Mouse (Mus musculus): ENCODE data around the gene Trat1. TPM values are rescaled to one million over a fixed set of nuclear protein-coding genes. Genes with fewer than 3 reads are reported as not detected.

Gene Trat1
- not detected in 2 replicates for polyA plus RNA-seq (2014; fragmentation: Nextera tagmentation; extraction: Ambion mirVana)

DNA sequence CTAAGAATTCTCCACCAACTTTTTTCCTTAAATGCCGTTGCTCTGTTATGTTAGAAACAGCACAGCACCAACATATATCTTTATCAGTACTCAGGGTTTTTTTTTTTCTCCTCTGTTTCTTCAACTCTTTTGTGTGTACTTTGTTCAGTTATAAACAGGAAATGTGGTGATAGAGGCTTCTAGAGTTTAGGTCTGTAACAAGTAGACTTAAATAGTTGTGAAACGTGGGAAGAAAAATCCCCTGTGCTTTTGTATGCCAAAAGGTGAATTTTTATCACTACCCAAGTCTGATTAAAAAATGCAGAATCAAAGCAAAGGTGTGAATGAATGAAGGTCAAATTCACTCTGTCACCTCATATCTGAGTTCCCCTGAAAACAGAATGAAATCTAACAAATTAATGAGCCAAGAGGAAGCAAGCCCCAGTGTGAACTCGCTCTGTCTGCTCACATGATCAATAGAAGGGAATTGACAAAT lies at the start of gene Trat1:
Trat1 (minus strand) TSS at position 51 of the 475 bp plus-strand sequence.
- H3K4me3 ChIP-seq (replicated peaks; ENCODE audit: low read depth, low read length): no peak within 1 kb of the TSS
- no peak for ATAC-seq (ENCODE audit: low FRiP score, low TSS enrichment)
- H3K9me3 ChIP-seq (ENCODE audit: control insufficient read depth, low read length): no peaks in the 10 kb centered on the region
- no peaks in the 10 kb centered on the region for H3K4me1 ChIP-seq (ENCODE audit: control insufficient read depth, insufficient read depth, low read length)
- no peak within 1 kb of the TSS for H3K9ac ChIP-seq (replicated peaks; ENCODE audit: low read length)
- 83% methylated on average over 3 of the region's 3 CpGs for WGBS
- H3K27ac ChIP-seq (replicated peaks; ENCODE audit: low read depth, low read length): no peak within 1 kb of the TSS
- H3K36me3 ChIP-seq (ENCODE audit: control insufficient read depth, insufficient read depth, low read length): no peaks in the 10 kb centered on the region
- no peaks in the 10 kb centered on the region for H3K27me3 ChIP-seq (ENCODE audit: control insufficient read depth, insufficient read depth, low read length)
- no peak within 1 kb of the TSS for H3K4me2 ChIP-seq (ENCODE audit: low read length)
- DNase-seq: no peak

GRCm38 (mm10) chr16:48818524-48818923 lies 46.7 kb upstream of the Trat1 start:
- no peak overlapping the region for H3K27ac ChIP-seq (replicated peaks; ENCODE audit: low read depth, low read length)
- H3K4me2 ChIP-seq (ENCODE audit: low read length): no peak overlapping the region
- no peaks in the 10 kb centered on the region for H3K36me3 ChIP-seq (ENCODE audit: control insufficient read depth, insufficient read depth, low read length)
- no peak for DNase-seq
- no peak overlapping the region for H3K4me3 ChIP-seq (replicated peaks; ENCODE audit: low read depth, low read length)
- 92% methylated on average over 6 of the region's 6 CpGs for WGBS
- no peaks in the 10 kb centered on the region for H3K4me1 ChIP-seq (ENCODE audit: control insufficient read depth, insufficient read depth, low read length)
- ATAC-seq (ENCODE audit: low FRiP score, low TSS enrichment): no peak
- H3K27me3 ChIP-seq (ENCODE audit: control insufficient read depth, insufficient read depth, low read length): no peaks in the 10 kb centered on the region
- H3K9ac ChIP-seq (replicated peaks; ENCODE audit: low read length): no peak overlapping the region
- H3K9me3 ChIP-seq (ENCODE audit: control insufficient read depth, low read length): no peaks in the 10 kb centered on the region

DNA sequence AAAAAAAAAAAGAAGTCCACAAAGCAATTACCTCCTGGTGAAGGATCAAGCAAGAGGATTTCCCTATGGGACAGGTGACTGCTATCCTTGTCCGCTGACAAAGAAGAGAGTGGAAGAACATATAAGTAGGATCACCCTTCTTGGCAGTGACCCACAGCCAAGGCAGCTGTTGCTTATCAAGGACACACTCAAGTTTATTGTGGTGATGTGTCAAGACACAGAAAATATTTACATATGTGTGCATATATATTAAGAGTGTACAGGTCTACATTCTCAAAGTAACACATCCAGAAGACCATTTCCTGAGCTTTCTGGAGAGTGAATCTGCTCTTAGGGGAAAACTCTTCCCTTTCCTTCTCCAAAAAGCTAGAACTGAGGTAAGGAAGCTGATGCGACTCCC lies 44.9 kb upstream of the Trat1 start, which contains the start of gene Retnlb:
Retnlb (plus strand) TSS at position 162 of the 400 bp plus-strand sequence.
- no peaks in the 10 kb centered on the region for H3K27me3 ChIP-seq (ENCODE audit: control insufficient read depth, insufficient read depth, low read length)
- no peaks in the 10 kb centered on the region for H3K9me3 ChIP-seq (ENCODE audit: control insufficient read depth, low read length)
- ATAC-seq (ENCODE audit: low FRiP score, low TSS enrichment) (no peak), DNase-seq (no peak)
- no peak within 1 kb of the TSS for H3K4me3 ChIP-seq (replicated peaks; ENCODE audit: low read depth, low read length)
- H3K4me1 ChIP-seq (ENCODE audit: control insufficient read depth, insufficient read depth, low read length): no peaks in the 10 kb centered on the region
- 92% methylated on average over 2 of the region's 2 CpGs for WGBS
- no peak within 1 kb of the TSS for H3K27ac ChIP-seq (replicated peaks; ENCODE audit: low read depth, low read length)
- H3K4me2 ChIP-seq (ENCODE audit: low read length): no peak within 1 kb of the TSS
- no peak within 1 kb of the TSS for H3K9ac ChIP-seq (replicated peaks; ENCODE audit: low read length)
- H3K36me3 ChIP-seq (ENCODE audit: control insufficient read depth, insufficient read depth, low read length): no peaks in the 10 kb centered on the region

DNA sequence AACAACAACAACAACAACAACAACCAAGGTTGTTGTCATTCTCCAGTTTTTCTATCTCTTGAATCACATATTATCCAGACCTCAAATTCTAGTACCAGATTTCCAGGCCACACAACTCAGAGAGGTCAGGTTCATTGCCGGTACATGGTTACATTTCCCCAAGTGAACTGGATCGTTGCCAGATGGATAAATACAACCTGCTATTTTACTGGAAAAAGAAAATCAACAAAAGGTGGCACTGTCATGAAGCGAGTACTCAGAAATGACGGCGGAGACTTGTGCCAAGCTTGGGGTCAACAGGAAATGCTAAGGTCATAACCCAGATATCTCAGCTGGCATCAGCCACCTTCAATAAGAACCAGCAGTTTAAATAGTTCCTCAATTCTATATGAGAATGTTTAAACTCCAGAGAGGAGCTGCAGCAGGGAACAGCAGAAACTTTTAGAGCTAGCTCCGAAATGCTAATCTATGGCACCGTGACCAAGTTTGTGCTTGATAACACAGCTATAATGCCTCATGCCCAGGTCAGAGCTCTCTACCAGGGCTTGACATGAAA lies 40.1 kb upstream of the Trat1 start:
- H3K36me3 ChIP-seq (ENCODE audit: control insufficient read depth, insufficient read depth, low read length): no peaks in the 10 kb centered on the region
- H3K27me3 ChIP-seq (ENCODE audit: control insufficient read depth, insufficient read depth, low read length): no peaks in the 10 kb centered on the region
- no peak overlapping the region for H3K27ac ChIP-seq (replicated peaks; ENCODE audit: low read depth, low read length)
- H3K4me3 ChIP-seq (replicated peaks; ENCODE audit: low read depth, low read length): no peak overlapping the region
- H3K9me3 ChIP-seq (ENCODE audit: control insufficient read depth, low read length): no peaks in the 10 kb centered on the region
- no peak overlapping the region for H3K9ac ChIP-seq (replicated peaks; ENCODE audit: low read length)
- no peak for DNase-seq
- 91% methylated on average over 7 of the region's 7 CpGs for WGBS
- no peak overlapping the region for H3K4me2 ChIP-seq (ENCODE audit: low read length)
- ATAC-seq (ENCODE audit: low FRiP score, low TSS enrichment): no peak
- H3K4me1 ChIP-seq (ENCODE audit: control insufficient read depth, insufficient read depth, low read length): no peaks in the 10 kb centered on the region

DNA sequence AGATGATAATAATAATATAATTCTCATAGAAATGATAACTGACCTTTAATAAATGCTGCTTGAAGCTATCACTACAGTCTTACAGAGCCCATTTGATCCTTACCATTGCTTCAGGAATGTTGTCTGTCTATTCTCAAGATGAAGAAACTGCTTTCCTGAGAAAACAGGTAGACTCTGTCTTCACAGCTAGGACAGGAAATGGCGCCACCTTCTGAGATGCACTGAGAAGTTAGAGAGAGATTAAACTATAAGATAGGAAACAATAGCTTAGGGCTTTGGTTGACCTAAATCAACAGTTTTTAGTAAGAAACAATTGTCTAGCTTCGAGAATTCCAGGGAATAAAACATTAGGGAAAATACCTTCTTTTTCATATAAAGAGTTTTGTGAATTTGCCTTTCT lies 37.6 kb upstream of the Trat1 start:
- Histone ChIP-seq H3K4me2 (ENCODE audit: low read length) (no peak overlapping the region), H3K27me3 (ENCODE audit: control insufficient read depth, insufficient read depth, low read length) (no peaks in the 10 kb centered on the region), H3K9ac (replicated peaks; ENCODE audit: low read length) (no peak overlapping the region), H3K4me1 (ENCODE audit: control insufficient read depth, insufficient read depth, low read length) (no peaks in the 10 kb centered on the region), H3K27ac (replicated peaks; ENCODE audit: low read depth, low read length) (no peak overlapping the region), H3K9me3 (ENCODE audit: control insufficient read depth, low read length) (no peaks in the 10 kb centered on the region), H3K4me3 (replicated peaks; ENCODE audit: low read depth, low read length) (no peak overlapping the region), H3K36me3 (ENCODE audit: control insufficient read depth, insufficient read depth, low read length) (no peaks in the 10 kb centered on the region)
- WGBS: 63% methylated on average over 2 of the region's 2 CpGs
- ATAC-seq (ENCODE audit: low FRiP score, low TSS enrichment) (no peak), DNase-seq (peak; percentile 40)

DNA sequence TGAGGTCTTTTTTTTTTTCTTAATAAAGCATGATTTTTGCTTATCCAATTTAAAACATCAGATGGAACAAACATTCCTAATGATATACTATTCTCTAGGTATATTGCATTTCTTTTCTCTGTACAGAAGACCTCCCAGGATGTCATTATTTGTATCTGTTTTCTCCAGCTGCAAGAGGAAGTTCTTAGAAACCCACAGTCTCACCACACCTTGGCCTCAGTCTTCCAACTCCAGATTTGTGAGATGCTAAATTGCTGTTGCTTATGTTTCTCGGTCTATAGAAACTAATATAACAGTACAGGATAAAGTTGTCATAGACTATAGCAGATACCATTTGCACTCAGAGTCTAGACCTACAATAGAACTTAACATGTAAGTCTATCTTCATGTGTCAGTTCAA lies 34.7 kb upstream of the Trat1 start:
- Histone ChIP-seq H3K9me3 (ENCODE audit: control insufficient read depth, low read length) (no peaks in the 10 kb centered on the region), H3K4me1 (ENCODE audit: control insufficient read depth, insufficient read depth, low read length) (no peaks in the 10 kb centered on the region), H3K9ac (replicated peaks; ENCODE audit: low read length) (no peak overlapping the region), H3K36me3 (ENCODE audit: control insufficient read depth, insufficient read depth, low read length) (no peaks in the 10 kb centered on the region), H3K27ac (replicated peaks; ENCODE audit: low read depth, low read length) (no peak overlapping the region), H3K27me3 (ENCODE audit: control insufficient read depth, insufficient read depth, low read length) (no peaks in the 10 kb centered on the region), H3K4me3 (replicated peaks; ENCODE audit: low read depth, low read length) (no peak overlapping the region), H3K4me2 (ENCODE audit: low read length) (no peak overlapping the region)
- ATAC-seq (ENCODE audit: low FRiP score, low TSS enrichment) (no peak), DNase-seq (no peak)
- 85% methylated on average over 1 of the region's 1 CpGs for WGBS

DNA sequence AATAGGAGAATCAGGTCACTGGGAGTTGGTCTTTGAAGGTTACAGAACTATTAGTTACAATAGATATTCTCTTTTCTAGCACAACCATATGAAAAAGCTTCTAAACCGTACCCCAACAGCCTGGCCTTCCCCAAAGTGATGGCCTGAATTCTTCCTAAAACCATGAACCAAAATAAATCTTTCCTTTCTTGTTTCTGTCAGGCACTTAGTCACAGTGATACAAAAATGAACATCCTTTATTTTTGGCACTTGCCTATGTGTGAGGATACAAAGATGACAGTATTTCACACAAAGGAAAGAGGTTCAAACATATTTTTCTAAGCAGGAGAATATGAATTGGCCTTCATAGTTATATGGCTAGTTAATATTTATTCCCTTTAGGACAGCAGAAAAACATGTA lies 33.6 kb upstream of the Trat1 start:
- WGBS: 88% methylated on average over 1 of the region's 1 CpGs
- ATAC-seq (ENCODE audit: low FRiP score, low TSS enrichment): no peak
- Histone ChIP-seq H3K9ac (replicated peaks; ENCODE audit: low read length) (no peak overlapping the region), H3K4me1 (ENCODE audit: control insufficient read depth, insufficient read depth, low read length) (no peaks in the 10 kb centered on the region), H3K9me3 (ENCODE audit: control insufficient read depth, low read length) (no peaks in the 10 kb centered on the region), H3K36me3 (ENCODE audit: control insufficient read depth, insufficient read depth, low read length) (no peaks in the 10 kb centered on the region), H3K27ac (replicated peaks; ENCODE audit: low read depth, low read length) (no peak overlapping the region), H3K27me3 (ENCODE audit: control insufficient read depth, insufficient read depth, low read length) (no peaks in the 10 kb centered on the region), H3K4me2 (ENCODE audit: low read length) (no peak overlapping the region), H3K4me3 (replicated peaks; ENCODE audit: low read depth, low read length) (no peak overlapping the region)
- DNase-seq: no peak

DNA sequence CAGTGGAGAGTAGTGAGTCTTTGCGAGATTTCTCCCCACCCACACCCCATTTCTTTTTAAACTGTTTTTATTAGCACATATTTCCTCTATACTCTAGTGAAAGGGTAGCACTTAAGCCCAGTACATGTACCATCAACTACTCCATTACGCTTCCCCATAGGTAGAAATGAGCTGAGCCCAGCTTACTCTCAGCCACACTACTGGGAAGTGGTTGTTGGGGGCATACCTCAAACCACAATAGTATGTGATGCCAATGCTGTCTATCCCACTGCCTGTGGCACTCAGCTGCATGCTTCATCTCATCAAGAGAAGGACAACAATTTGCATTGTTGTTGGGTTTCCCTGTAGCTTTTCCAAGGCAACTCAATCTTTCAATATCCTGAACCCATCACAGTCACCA lies 29.1 kb upstream of the Trat1 start:
- ATAC-seq (ENCODE audit: low FRiP score, low TSS enrichment) (no peak), DNase-seq (no peak)
- Histone ChIP-seq H3K4me1 (ENCODE audit: control insufficient read depth, insufficient read depth, low read length) (no peaks in the 10 kb centered on the region), H3K4me2 (ENCODE audit: low read length) (no peak overlapping the region), H3K9me3 (ENCODE audit: control insufficient read depth, low read length) (no peaks in the 10 kb centered on the region), H3K27me3 (ENCODE audit: control insufficient read depth, insufficient read depth, low read length) (no peaks in the 10 kb centered on the region), H3K27ac (replicated peaks; ENCODE audit: low read depth, low read length) (no peak overlapping the region), H3K36me3 (ENCODE audit: control insufficient read depth, insufficient read depth, low read length) (no peaks in the 10 kb centered on the region), H3K4me3 (replicated peaks; ENCODE audit: low read depth, low read length) (no peak overlapping the region), H3K9ac (replicated peaks; ENCODE audit: low read length) (no peak overlapping the region)
- WGBS: 95% methylated on average over 2 of the region's 2 CpGs

GRCm38 (mm10) chr16:48799470-48799869 lies 27.6 kb upstream of the Trat1 start:
- Histone ChIP-seq H3K4me2 (ENCODE audit: low read length) (no peak overlapping the region), H3K9me3 (ENCODE audit: control insufficient read depth, low read length) (no peaks in the 10 kb centered on the region), H3K36me3 (ENCODE audit: control insufficient read depth, insufficient read depth, low read length) (no peaks in the 10 kb centered on the region), H3K27ac (replicated peaks; ENCODE audit: low read depth, low read length) (no peak overlapping the region), H3K9ac (replicated peaks; ENCODE audit: low read length) (no peak overlapping the region), H3K4me3 (replicated peaks; ENCODE audit: low read depth, low read length) (no peak overlapping the region), H3K27me3 (ENCODE audit: control insufficient read depth, insufficient read depth, low read length) (no peaks in the 10 kb centered on the region), H3K4me1 (ENCODE audit: control insufficient read depth, insufficient read depth, low read length) (no peaks in the 10 kb centered on the region)
- DNase-seq: no peak
- ATAC-seq (ENCODE audit: low FRiP score, low TSS enrichment): no peak
- WGBS: 85% methylated on average over 3 of the region's 3 CpGs

All from midbrain, embryonic 14.5 days (tissue).